Mouse (Mus musculus): ENCODE results near the gene Gng2. TPM values are rescaled to one million over a fixed set of nuclear protein-coding genes. Genes with fewer than 3 reads are reported as not detected.

The Gng2 gene
- polyA plus RNA-seq, 1 experiment: 0.50 TPM

- Histone ChIP-seq H3K27me3 (replicated peaks) (peaks cover 2% of the 10 kb centered on the region), H3K9me3 (no peaks in the 10 kb centered on the region), H3K4me1 (peaks cover 13% of the 10 kb centered on the region), H3K4me3 (replicated peaks) (no peak overlapping the region), H3K36me3 (replicated peaks; ENCODE audit: low read length) (no peaks in the 10 kb centered on the region)
- TF ChIP-seq FLI1 (IDR thresholded peaks at IDR 0.05; ENCODE audit: low read length): no peak
- no peak for TF ChIP-seq GATA1 (IDR thresholded peaks at IDR 0.05; ENCODE audit: borderline replicate concordance, low read length)
Measured at GRCm38 (mm10) chr14:19942732-19943131, 34.7 kb downstream of the Gng2 start.

GRCm38 (mm10) chr14:19942329-19942728 lies 35.1 kb downstream of the Gng2 start:
- H3K4me3 ChIP-seq (replicated peaks): no peak overlapping the region
- peaks cover 2% of the 10 kb centered on the region for H3K27me3 ChIP-seq (replicated peaks)
- H3K36me3 ChIP-seq (replicated peaks; ENCODE audit: low read length): no peaks in the 10 kb centered on the region
- TF ChIP-seq GATA1 (IDR thresholded peaks at IDR 0.05; ENCODE audit: borderline replicate concordance, low read length) (no peak), FLI1 (IDR thresholded peaks at IDR 0.05; ENCODE audit: low read length) (no peak)
- H3K4me1 ChIP-seq: peaks cover 13% of the 10 kb centered on the region
- H3K9me3 ChIP-seq: no peaks in the 10 kb centered on the region

- Histone ChIP-seq H3K9me3 (peaks cover 5% of the 10 kb centered on the region), H3K36me3 (replicated peaks; ENCODE audit: low read length) (peaks cover 4% of the 10 kb centered on the region), H3K4me3 (replicated peaks) (no peak overlapping the region), H3K4me1 (peaks cover 27% of the 10 kb centered on the region), H3K27me3 (replicated peaks) (no peaks in the 10 kb centered on the region)
- TF ChIP-seq GATA1 (IDR thresholded peaks at IDR 0.05; ENCODE audit: borderline replicate concordance, low read length) (no peak), FLI1 (IDR thresholded peaks at IDR 0.05; ENCODE audit: low read length) (no peak)
Measured at GRCm38 (mm10) chr14:19940066-19940465, 37.4 kb downstream of the Gng2 start.

- TF ChIP-seq GATA1 (IDR thresholded peaks at IDR 0.05; ENCODE audit: borderline replicate concordance, low read length) (no peak), FLI1 (IDR thresholded peaks at IDR 0.05; ENCODE audit: low read length) (no peak)
- Histone ChIP-seq H3K27me3 (replicated peaks) (no peaks in the 10 kb centered on the region), H3K4me1 (peaks cover 29% of the 10 kb centered on the region), H3K9me3 (peaks cover 5% of the 10 kb centered on the region), H3K36me3 (replicated peaks; ENCODE audit: low read length) (peaks cover 4% of the 10 kb centered on the region), H3K4me3 (replicated peaks) (no peak overlapping the region)
Measured at GRCm38 (mm10) chr14:19938545-19938944, 38.9 kb downstream of the Gng2 start.

GRCm38 (mm10) chr14:19935084-19935483 lies 42.3 kb downstream of the Gng2 start:
- Histone ChIP-seq H3K4me3 (replicated peaks) (no peak overlapping the region), H3K27me3 (replicated peaks) (peaks cover 5% of the 10 kb centered on the region), H3K36me3 (replicated peaks; ENCODE audit: low read length) (peaks cover 4% of the 10 kb centered on the region), H3K9me3 (peaks cover 5% of the 10 kb centered on the region), H3K4me1 (peaks cover 17% of the 10 kb centered on the region)
- TF ChIP-seq GATA1 (IDR thresholded peaks at IDR 0.05; ENCODE audit: borderline replicate concordance, low read length): no peak
- no peak for TF ChIP-seq FLI1 (IDR thresholded peaks at IDR 0.05; ENCODE audit: low read length)

GRCm38 (mm10) chr14:19933314-19933713 lies 44.1 kb downstream of the Gng2 start:
- H3K36me3 ChIP-seq (replicated peaks; ENCODE audit: low read length): peaks cover 4% of the 10 kb centered on the region

GRCm38 (mm10) chr14:19927879-19928278 lies 49.5 kb downstream of the Gng2 start:
- no peak for TF ChIP-seq GATA1 (IDR thresholded peaks at IDR 0.05; ENCODE audit: borderline replicate concordance, low read length)
- TF ChIP-seq FLI1 (IDR thresholded peaks at IDR 0.05; ENCODE audit: low read length): no peak
- H3K9me3 ChIP-seq: peaks cover 10% of the 10 kb centered on the region
- peaks cover 11% of the 10 kb centered on the region for H3K27me3 ChIP-seq (replicated peaks)
- H3K36me3 ChIP-seq (replicated peaks; ENCODE audit: low read length): peaks cover 6% of the 10 kb centered on the region
- H3K4me3 ChIP-seq (replicated peaks): no peak overlapping the region
- H3K4me1 ChIP-seq: peaks cover 10% of the 10 kb centered on the region

More at GRCm38 (mm10) chr14:19933314-19933713, 44.1 kb downstream of the Gng2 start:
- peaks cover 17% of the 10 kb centered on the region for H3K4me1 ChIP-seq
- no peak overlapping the region for H3K4me3 ChIP-seq (replicated peaks)
- peaks cover 5% of the 10 kb centered on the region for H3K9me3 ChIP-seq
- H3K27me3 ChIP-seq (replicated peaks): peaks cover 9% of the 10 kb centered on the region
- TF ChIP-seq FLI1 (IDR thresholded peaks at IDR 0.05; ENCODE audit: low read length) (no peak), GATA1 (IDR thresholded peaks at IDR 0.05; ENCODE audit: borderline replicate concordance, low read length) (no peak)

GRCm38 (mm10) chr14:19927156-19927555 lies 50.3 kb downstream of the Gng2 start:
- Histone ChIP-seq H3K9me3 (peaks cover 10% of the 10 kb centered on the region), H3K4me1 (peaks cover 10% of the 10 kb centered on the region), H3K36me3 (replicated peaks; ENCODE audit: low read length) (peaks cover 6% of the 10 kb centered on the region), H3K4me3 (replicated peaks) (no peak overlapping the region), H3K27me3 (replicated peaks) (peaks cover 11% of the 10 kb centered on the region)
- TF ChIP-seq GATA1 (IDR thresholded peaks at IDR 0.05; ENCODE audit: borderline replicate concordance, low read length): no peak
- no peak for TF ChIP-seq FLI1 (IDR thresholded peaks at IDR 0.05; ENCODE audit: low read length)

GRCm38 (mm10) chr14:19926312-19926711 lies 51.1 kb downstream of the Gng2 start:
- TF ChIP-seq GATA1 (IDR thresholded peaks at IDR 0.05; ENCODE audit: borderline replicate concordance, low read length) (no peak), FLI1 (IDR thresholded peaks at IDR 0.05; ENCODE audit: low read length) (no peak)

GRCm38 (mm10) chr14:19925157-19925556 lies 52.3 kb downstream of the Gng2 start:
- peaks cover 6% of the 10 kb centered on the region for H3K36me3 ChIP-seq (replicated peaks; ENCODE audit: low read length)
- TF ChIP-seq GATA1 (IDR thresholded peaks at IDR 0.05; ENCODE audit: borderline replicate concordance, low read length): no peak
- TF ChIP-seq FLI1 (IDR thresholded peaks at IDR 0.05; ENCODE audit: low read length): no peak
- no peak overlapping the region for H3K4me3 ChIP-seq (replicated peaks)
- peaks cover 10% of the 10 kb centered on the region for H3K4me1 ChIP-seq
- peaks cover 11% of the 10 kb centered on the region for H3K27me3 ChIP-seq (replicated peaks)
- peaks cover 10% of the 10 kb centered on the region for H3K9me3 ChIP-seq

More at GRCm38 (mm10) chr14:19926312-19926711, 51.1 kb downstream of the Gng2 start:
- Histone ChIP-seq H3K27me3 (replicated peaks) (peaks cover 14% of the 10 kb centered on the region), H3K4me3 (replicated peaks) (no peak overlapping the region), H3K36me3 (replicated peaks; ENCODE audit: low read length) (peaks cover 6% of the 10 kb centered on the region), H3K4me1 (peaks cover 10% of the 10 kb centered on the region), H3K9me3 (peaks cover 10% of the 10 kb centered on the region)

- TF ChIP-seq GATA1 (IDR thresholded peaks at IDR 0.05; ENCODE audit: borderline replicate concordance, low read length) (no peak), FLI1 (IDR thresholded peaks at IDR 0.05; ENCODE audit: low read length) (no peak)
- H3K4me1 ChIP-seq: peaks cover 10% of the 10 kb centered on the region
- H3K27me3 ChIP-seq (replicated peaks): peaks cover 8% of the 10 kb centered on the region
- no peak overlapping the region for H3K4me3 ChIP-seq (replicated peaks)
- H3K36me3 ChIP-seq (replicated peaks; ENCODE audit: low read length): peaks cover 6% of the 10 kb centered on the region
- H3K9me3 ChIP-seq: peaks cover 10% of the 10 kb centered on the region
Measured at GRCm38 (mm10) chr14:19924086-19924485, 53.3 kb downstream of the Gng2 start.

Data from megakaryocyte, embryonic 14.5 days (primary cell).